Mouse (Mus musculus) kidney, adult 9 months (tissue): ENCODE results near the gene Gm49333.

Experiments
- DNase-seq: peaks from one replicate; pipeline ENCODE4 v3.0.0; 2022

The Gm49333 gene

DNA sequence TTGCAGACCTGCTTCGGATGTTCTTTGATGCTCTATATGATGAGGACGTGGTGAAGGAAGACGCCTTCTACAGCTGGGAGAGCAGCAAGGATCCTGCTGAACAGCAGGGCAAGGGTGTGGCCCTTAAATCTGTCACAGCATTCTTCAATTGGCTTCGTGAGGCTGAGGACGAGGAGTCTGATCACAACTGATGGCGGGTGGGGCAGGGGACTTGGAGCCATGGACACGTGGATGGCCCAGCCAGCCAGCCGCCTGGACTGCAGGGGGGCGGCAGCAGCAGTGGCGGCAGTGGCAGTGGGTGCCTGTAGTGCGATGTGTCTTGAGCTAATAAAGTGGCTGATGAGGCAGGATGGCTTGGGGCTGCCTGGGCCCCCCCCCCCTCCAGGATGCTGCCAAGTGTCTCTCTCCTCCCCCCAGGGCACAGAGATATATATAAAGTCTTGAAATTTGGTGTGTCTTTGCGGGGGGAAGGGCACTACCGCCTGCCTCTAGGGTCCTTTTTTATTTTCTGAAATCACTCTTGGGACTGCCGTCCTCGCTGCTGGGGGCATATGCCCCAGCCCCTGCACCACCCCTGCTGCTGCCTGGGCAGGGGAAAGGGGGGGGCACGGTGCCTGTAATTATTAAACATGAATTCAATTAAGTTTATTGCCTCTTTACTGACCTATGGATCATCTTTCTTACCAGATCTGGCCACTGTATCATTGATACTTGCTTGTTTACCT, 81.0 kb downstream of the Gm49333 start:
- no peak for DNase-seq

DNA sequence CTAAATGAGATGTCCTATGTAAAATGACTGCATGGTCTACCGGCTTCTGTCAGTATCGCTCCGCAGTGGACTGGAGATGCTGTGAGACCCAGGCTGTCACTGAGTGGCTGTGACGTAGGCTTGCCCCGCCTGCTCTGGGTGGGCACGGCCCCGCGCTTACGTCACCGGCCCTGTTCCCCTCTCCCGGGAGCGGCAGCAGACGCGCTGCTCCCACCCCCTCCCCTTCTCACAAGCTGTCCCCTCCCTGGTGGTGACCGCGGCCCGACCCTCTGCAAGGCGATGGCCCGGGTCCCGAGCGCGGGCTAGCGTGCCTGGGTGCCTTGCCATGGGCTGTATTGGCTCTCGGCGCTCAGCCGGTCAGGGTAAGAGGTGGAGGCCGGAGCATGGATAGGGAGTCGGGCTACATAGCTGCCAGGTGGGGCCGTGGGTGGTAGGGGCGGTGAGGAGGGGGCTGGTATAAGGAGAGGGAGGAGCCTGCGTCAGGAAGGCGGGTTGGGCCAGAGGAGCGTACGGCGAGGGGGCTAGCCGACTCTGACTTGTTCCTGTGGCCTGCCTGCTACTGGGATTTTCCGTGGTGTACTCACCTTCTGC, 81.8 kb downstream of the Gm49333 start, which contains the start of gene Fam131a:
Gene Fam131a, plus strand, starts transcription at position 131 of the 591 bp plus-strand sequence.
- peak; percentile 83 for DNase-seq

DNA sequence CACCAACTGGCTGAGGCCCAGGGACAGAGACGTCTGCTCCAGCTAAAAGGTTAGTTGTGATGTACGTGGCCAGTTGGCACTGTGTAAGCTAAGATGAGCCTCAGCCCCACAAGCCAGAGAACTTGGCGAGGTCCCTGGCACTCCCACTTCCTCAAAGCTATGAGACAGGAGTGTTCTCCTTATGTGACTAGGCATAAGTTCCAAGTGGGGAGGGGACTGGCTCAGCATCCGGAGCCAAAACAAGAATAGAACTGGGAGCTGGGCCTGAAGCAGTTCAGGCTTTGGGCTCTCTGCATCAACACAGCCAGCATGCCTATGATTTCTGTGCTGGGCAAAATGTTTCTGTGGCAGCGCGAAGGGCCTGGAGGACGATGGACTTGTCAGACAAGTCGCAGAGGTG, 83.4 kb downstream of the Gm49333 start:
- DNase-seq, result no peak
